Comparison of ENCODE assay signal across 36 mouse cellular contexts in the genomic region with DNA sequence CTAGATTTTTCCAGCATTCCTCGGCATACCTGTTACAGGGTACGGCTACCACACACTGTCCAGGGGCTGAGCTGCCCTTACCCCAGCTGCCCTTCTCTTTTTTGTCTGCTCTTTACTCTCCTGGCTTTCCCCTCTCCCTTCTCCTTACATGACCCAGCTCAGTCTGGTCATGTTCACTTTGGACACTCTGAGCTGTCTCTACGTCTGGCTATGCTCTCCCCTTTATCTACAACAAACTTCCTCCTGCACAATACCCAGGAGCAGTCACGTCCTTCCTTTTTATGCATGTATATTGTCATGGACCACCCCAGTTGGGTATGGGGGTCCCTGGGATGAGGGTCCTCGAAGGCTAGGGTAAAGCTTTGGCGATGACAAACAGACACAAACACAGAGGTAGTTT. TPM values are rescaled to one million over a fixed set of nuclear protein-coding genes. Genes with fewer than 3 reads are reported as not detected.
DNase-seq lines count a peak whose midpoint lies in the region; ATAC-seq and TF ChIP-seq lines count a peak whose summit lies in the region.
"Had no signal": no experiment of that assay in that cellular context is flagged by ENCODE, and none has a peak within 500 bp of the region (broad histone marks: within the 10 kb centered on the region; RNA-seq: fewer than 3 reads in every experiment).

No protein-coding gene starts in this region.

- ATAC-seq in heart, embryonic 13.5 days (ENCODE audit: extremely low read depth, insufficient number of reproducible peaks, low FRiP score, low TSS enrichment), result no peak
- no peak for ATAC-seq in megakaryocyte, adult 5-6 weeks (ENCODE audit: poor library complexity, severe bottlenecking)
- ATAC-seq: forebrain, embryonic 15.5 days; hindbrain, postnatal 0 days; inflammation-experienced regulatory T-cells, adult 6 months; Patski had no signal

- no peaks in the 10 kb centered on the region for H3K36me3 ChIP-seq in heart, embryonic 10.5 days
- H3K36me3 ChIP-seq in heart, embryonic 13.5 days, result no peaks in the 10 kb centered on the region
- H3K36me3 ChIP-seq in megakaryocyte, embryonic 14.5 days (replicated peaks; ENCODE audit: low read length), result peaks cover 8% of the 10 kb centered on the region
- H3K36me3 ChIP-seq in small intestine, adult 2 months (ENCODE audit: control insufficient read depth, insufficient read depth, low read length), result no peaks in the 10 kb centered on the region
- H3K36me3 ChIP-seq: embryonic facial prominence, embryonic 10.5 days; embryonic facial prominence, embryonic 13.5 days; forebrain, embryonic 12.5 days; forebrain, embryonic 15.5 days; G1E had no signal

- H3K4me1 ChIP-seq in heart, embryonic 10.5 days, result peaks cover 23% of the 10 kb centered on the region
- peaks cover 25% of the 10 kb centered on the region for H3K4me1 ChIP-seq in heart, embryonic 13.5 days
- peaks cover 62% of the 10 kb centered on the region for H3K4me1 ChIP-seq in megakaryocyte, embryonic 14.5 days
- H3K4me1 ChIP-seq in small intestine, adult 2 months (ENCODE audit: control insufficient read depth, insufficient read depth, insufficient read length, low read length), result peaks cover 7% of the 10 kb centered on the region; the same call in 1 of the 2 replicates
- H3K4me1 ChIP-seq: embryonic facial prominence, embryonic 13.5 days; forebrain, embryonic 15.5 days had no signal

- no peaks in the 10 kb centered on the region for H3K9me3 ChIP-seq in heart, embryonic 10.5 days
- no peaks in the 10 kb centered on the region for H3K9me3 ChIP-seq in heart, embryonic 13.5 days
- H3K9me3 ChIP-seq in megakaryocyte, embryonic 14.5 days, result peaks cover 4% of the 10 kb centered on the region; the same call in 1 of the 2 replicates
- H3K9me3 ChIP-seq: embryonic facial prominence, embryonic 10.5 days; embryonic facial prominence, embryonic 13.5 days; forebrain, embryonic 12.5 days; forebrain, embryonic 15.5 days had no signal

- no peak overlapping the region for H3K4me3 ChIP-seq in heart, embryonic 10.5 days
- H3K4me3 ChIP-seq in heart, embryonic 13.5 days, result no peak overlapping the region
- peak overlapping the region; percentile 18 for H3K4me3 ChIP-seq in megakaryocyte, embryonic 14.5 days (replicated peaks)
- H3K4me3 ChIP-seq in small intestine, adult 2 months (ENCODE audit: low read depth, low read length), result no peak overlapping the region
- H3K4me3 ChIP-seq: embryonic facial prominence, embryonic 10.5 days; embryonic facial prominence, embryonic 13.5 days; erythroblast, embryonic 14.5 days; forebrain, embryonic 12.5 days; forebrain, embryonic 15.5 days had no signal

- DNase-seq in heart, embryonic 10.5 days (ENCODE audit: low spot score), result no peak
- DNase-seq in heart, postnatal 25 days (ENCODE audit: low spot score), result no peak
- no peak for DNase-seq in heart, postnatal 14 days
- DNase-seq: adrenal gland, postnatal 10 days; adrenal gland, postnatal 36 days; B cell, adult 2 months; cerebellum, adult 11 months; cerebellum, adult 2 months; cerebellum, adult 9-11 months; cerebellum, postnatal 36 days; embryo, embryonic 11 days; gastrocnemius, postnatal 25 days; heart, postnatal 4 days had no signal

- no peak overlapping the region for H3K4me2 ChIP-seq in heart, embryonic 13.5 days
- H3K4me2 ChIP-seq: embryonic facial prominence, embryonic 13.5 days; forebrain, embryonic 12.5 days; forebrain, embryonic 15.5 days; hindbrain, embryonic 14.5 days had no signal

- H3K27ac ChIP-seq in heart, embryonic 10.5 days, result peak overlapping the region; percentile 74
- H3K27ac ChIP-seq in heart, embryonic 13.5 days (replicated peaks), result peak overlapping the region; percentile 62
- peak overlapping the region; percentile 42 for H3K27ac ChIP-seq in small intestine, adult 2 months (ENCODE audit: insufficient read depth, low read depth, low read length)
- H3K27ac ChIP-seq: embryonic facial prominence, embryonic 10.5 days; embryonic facial prominence, embryonic 13.5 days; forebrain, embryonic 12.5 days; forebrain, embryonic 15.5 days; hindbrain, embryonic 14.5 days; hindbrain, postnatal 0 days had no signal

- H3K27me3 ChIP-seq in heart, embryonic 10.5 days (ENCODE audit: insufficient read depth, poor library complexity, severe bottlenecking), result no peaks in the 10 kb centered on the region
- H3K27me3 ChIP-seq in heart, embryonic 13.5 days (replicated peaks), result no peaks in the 10 kb centered on the region
- no peaks in the 10 kb centered on the region for H3K27me3 ChIP-seq in megakaryocyte, embryonic 14.5 days (replicated peaks)
- no peaks in the 10 kb centered on the region for H3K27me3 ChIP-seq in small intestine, adult 2 months (ENCODE audit: control insufficient read depth, insufficient read depth, low read length)
- H3K27me3 ChIP-seq: CH12.LX; embryonic facial prominence, embryonic 13.5 days; forebrain, embryonic 12.5 days; forebrain, embryonic 15.5 days; Patski had no signal

- H3K9ac ChIP-seq in heart, embryonic 13.5 days, result no peak overlapping the region
- H3K9ac ChIP-seq: embryonic facial prominence, embryonic 13.5 days; forebrain, embryonic 12.5 days; forebrain, embryonic 15.5 days; hindbrain, embryonic 14.5 days had no signal

- TF ChIP-seq POLR2A in small intestine, adult 2 months (IDR thresholded peaks at IDR 0.05; ENCODE audit: low read depth, low read length), result no peak

- no peak for TF ChIP-seq CTCF in small intestine, adult 2 months (IDR thresholded peaks at IDR 0.05; ENCODE audit: extremely low read depth, insufficient read length, insufficient replicate concordance, low read depth, low read length)

- 42% methylated on average over 6 of the region's 6 CpGs for WGBS in heart, embryonic 10.5 days
- WGBS in heart, embryonic 13.5 days, result 46% methylated on average over 6 of the region's 6 CpGs
- WGBS in small intestine, adult 2 months, result 61% methylated on average over 6 of the region's 6 CpGs

- intact Hi-C loops in heart, postnatal 25 days (cut with DNase I), result no loop called here
- intact Hi-C loops in heart, postnatal 14 days (cut with DNase I), result no loop called here

RNA-seq across cellular contexts. Expression of a gene that starts 4.0 kb away (rescaled TPM):
- polyA plus RNA-seq in heart, embryonic 10.5 days (2016; fragmentation: Nextera tagmentation; extraction: Ambion mirVana), result 14.0 and 19.9 TPM in 2 replicates
- total RNA-seq in heart, postnatal 25 days (2021), result 10 to 100 TPM; 27.4 to 28.0 TPM
- 13.6 and 14.6 TPM in 2 replicates for polyA plus RNA-seq in heart, embryonic 13.5 days (2015; fragmentation: Nextera tagmentation; extraction: Ambion mirVana)
- total RNA-seq in heart, postnatal 14 days (2021), result 10 to 100 TPM; 31.2 to 31.9 TPM
- 0.64 TPM in 1 of 2 replicates, not detected in the other for polyA plus RNA-seq in megakaryocyte, embryonic 14.5 days (2012; ENCODE audit: insufficient read depth, low replicate concordance)
- 6.8 and 9.3 TPM in 2 replicates for total RNA-seq in megakaryocyte, adult 5-6 weeks (2015)
- 5.9 and 7.8 TPM in 2 replicates for total RNA-seq in megakaryocyte, adult 5-6 weeks (2017)
- 0.80 and 3.4 TPM in 2 replicates for polyA plus RNA-seq in small intestine, adult 2 months (2012; rRNA removed)

RNA-seq across cellular contexts. Expression of a gene that starts 5.7 kb away (rescaled TPM):
- polyA plus RNA-seq in heart, embryonic 10.5 days (2016; fragmentation: Nextera tagmentation; extraction: Ambion mirVana), result not detected in 2 replicates
- total RNA-seq in heart, postnatal 25 days (2021), result not detected
- polyA plus RNA-seq in heart, embryonic 13.5 days (2015; fragmentation: Nextera tagmentation; extraction: Ambion mirVana), result not detected in 2 replicates
- not detected for total RNA-seq in heart, postnatal 14 days (2021)
- not detected in 2 replicates for polyA plus RNA-seq in megakaryocyte, embryonic 14.5 days (2012; ENCODE audit: insufficient read depth, low replicate concordance)
- total RNA-seq in megakaryocyte, adult 5-6 weeks (2015), result not detected in 2 replicates
- total RNA-seq in megakaryocyte, adult 5-6 weeks (2017), result not detected in 2 replicates
- polyA plus RNA-seq in small intestine, adult 2 months (2012; rRNA removed), result not detected in 2 replicates
- total RNA-seq: adrenal gland, adult 18-20 months; adrenal gland, postnatal 10 days; adrenal gland, postnatal 36 days; CH12.LX; G1E; gastrocnemius, adult 8-10 months; gastrocnemius, postnatal 25 days; heart, postnatal 4 days; hindbrain, postnatal 0 days had no signal
- polyA plus RNA-seq: cerebellum, adult 2 months; cortical plate, adult 2 months; embryonic facial prominence, embryonic 10.5 days; embryonic facial prominence, embryonic 13.5 days; erythroblast, embryonic 14.5 days; forebrain, embryonic 12.5 days; forebrain, embryonic 15.5 days; G1E; gonadal fat pad, adult 2 months; heart, embryonic 14.5 days; heart, postnatal 0 days; hindbrain, embryonic 11.5 days; hindbrain, embryonic 14.5 days; hindbrain, postnatal 0 days; inflammation-experienced regulatory T-cells, adult 6 months; intestine, embryonic 16.5 days; Patski had no signal

RNA-seq across cellular contexts. Expression of a gene that starts 34.2 kb away (rescaled TPM):
- 7.3 and 10.2 TPM in 2 replicates for polyA plus RNA-seq in heart, embryonic 10.5 days (2016; fragmentation: Nextera tagmentation; extraction: Ambion mirVana)
- 10 to 100 TPM; 14.3 to 18.0 TPM for total RNA-seq in heart, postnatal 25 days (2021)
- 5.8 and 6.4 TPM in 2 replicates for polyA plus RNA-seq in heart, embryonic 13.5 days (2015; fragmentation: Nextera tagmentation; extraction: Ambion mirVana)
- 10 to 100 TPM; 20.5 to 23.3 TPM for total RNA-seq in heart, postnatal 14 days (2021)
- 0.07 TPM in 1 of 2 replicates, not detected in the other for polyA plus RNA-seq in megakaryocyte, embryonic 14.5 days (2012; ENCODE audit: insufficient read depth, low replicate concordance)
- 0.80 and 0.83 TPM in 2 replicates for total RNA-seq in megakaryocyte, adult 5-6 weeks (2015)
- total RNA-seq in megakaryocyte, adult 5-6 weeks (2017), result 0.41 and 0.51 TPM in 2 replicates
- polyA plus RNA-seq in small intestine, adult 2 months (2012; rRNA removed), result 13.5 and 36.1 TPM in 2 replicates
- polyA plus RNA-seq: G1E had no signal

RNA-seq across cellular contexts. Expression of a gene that starts 52.9 kb away (rescaled TPM):
- polyA plus RNA-seq in heart, embryonic 10.5 days (2016; fragmentation: Nextera tagmentation; extraction: Ambion mirVana), result 23.5 and 33.1 TPM in 2 replicates
- 10 to 100 TPM; 17.5 to 20.0 TPM for total RNA-seq in heart, postnatal 25 days (2021)
- 22.5 and 24.9 TPM in 2 replicates for polyA plus RNA-seq in heart, embryonic 13.5 days (2015; fragmentation: Nextera tagmentation; extraction: Ambion mirVana)
- 10 to 100 TPM; 19.5 to 21.7 TPM for total RNA-seq in heart, postnatal 14 days (2021)
- polyA plus RNA-seq in megakaryocyte, embryonic 14.5 days (2012; ENCODE audit: insufficient read depth, low replicate concordance), result 1.6 TPM in 1 of 2 replicates, not detected in the other
- 19.6 and 20.2 TPM in 2 replicates for total RNA-seq in megakaryocyte, adult 5-6 weeks (2015)
- 14.7 and 16.4 TPM in 2 replicates for total RNA-seq in megakaryocyte, adult 5-6 weeks (2017)
- polyA plus RNA-seq in small intestine, adult 2 months (2012; rRNA removed), result 2.8 and 4.0 TPM in 2 replicates
